23 mouse cellular contexts compared by ENCODE assay signal in the genomic region with DNA sequence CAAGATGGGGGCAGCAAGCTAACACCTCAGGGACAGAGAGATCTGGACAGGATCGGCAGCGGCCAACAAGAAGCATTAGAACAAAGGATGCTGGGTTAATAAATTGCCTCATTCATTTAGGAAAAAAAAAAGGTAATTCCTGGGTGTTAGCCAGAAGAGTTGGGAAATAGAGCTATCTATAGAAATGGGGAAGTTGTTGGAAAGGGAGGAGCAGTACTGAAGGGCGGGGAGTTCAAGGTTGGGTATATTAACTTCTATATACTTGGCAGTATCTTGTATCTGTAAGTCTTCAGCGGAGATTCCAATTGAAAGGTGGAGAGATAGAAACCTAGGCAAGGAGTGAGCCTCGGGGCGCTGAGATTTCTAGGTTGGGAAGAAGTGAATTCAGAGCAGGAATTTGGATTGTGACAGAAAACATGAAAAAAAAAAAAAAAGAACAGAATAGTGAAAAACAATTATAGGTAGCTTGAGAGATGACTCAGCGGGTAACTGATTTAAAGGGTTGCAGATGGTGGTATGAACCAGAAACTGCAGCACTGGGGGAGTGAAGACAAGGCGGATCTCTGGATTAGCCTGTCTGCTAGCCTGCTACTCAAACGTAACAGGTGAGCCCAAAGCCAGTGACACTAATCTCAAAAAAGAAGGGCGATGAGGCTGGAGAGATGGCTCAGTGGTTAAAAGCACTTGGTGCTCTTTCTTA. TPM values are rescaled to one million over a fixed set of nuclear protein-coding genes. Genes with fewer than 3 reads are reported as not detected.
DNase-seq lines count a peak whose midpoint lies in the region; ATAC-seq and TF ChIP-seq lines count a peak whose summit lies in the region.
"Had no signal": no experiment of that assay in that cellular context is flagged by ENCODE, and none has a peak within 500 bp of the region (broad histone marks: within the 10 kb centered on the region; RNA-seq: fewer than 3 reads in every experiment).

No protein-coding gene starts in this region.

- TF ChIP-seq CTCF in bone marrow, adult 2 months (IDR thresholded peaks at IDR 0.05; ENCODE audit: control insufficient read depth, insufficient read depth, low read length) = no peak

- no peak for DNase-seq in frontal cortex, postnatal 25 days (ENCODE audit: low spot score in 2 of 2)
- peak; percentile 52 for DNase-seq in 3T3-L1 (ENCODE audit: low read depth, low spot score)
- DNase-seq in kidney, adult 9 months = no peak
- DNase-seq in frontal cortex, postnatal 36 days (ENCODE audit: low spot score in 2 of 2) = no peak
- DNase-seq: adrenal gland, adult 8-10 months; cerebellum, adult 11 months; cerebellum, postnatal 10 days; gastrocnemius, postnatal 14 days; heart, adult 2 months; kidney, adult 2 months; kidney, postnatal 14 days; layer of hippocampus, postnatal 36 days; right cerebral cortex, postnatal 14 days had no signal

- H3K4me3 ChIP-seq in bone marrow, adult 2 months (replicated peaks; ENCODE audit: control insufficient read depth, low read depth, low read length) = no peak overlapping the region
- H3K4me3 ChIP-seq: heart, adult 2 months; heart, embryonic 15.5 days; hindbrain, embryonic 10.5 days; layer of hippocampus, adult 2 months; liver, embryonic 15.5 days; midbrain, embryonic 13.5 days; neural tube, embryonic 15.5 days had no signal

- H3K4me1 ChIP-seq in bone marrow, adult 2 months (ENCODE audit: control insufficient read depth, insufficient read depth, low read length) = no peaks in the 10 kb centered on the region; the same call in 1 of the 2 replicates
- H3K4me1 ChIP-seq: heart, embryonic 15.5 days; hindbrain, embryonic 10.5 days; midbrain, embryonic 13.5 days; neural tube, embryonic 15.5 days had no signal

- WGBS in bone marrow, adult 2 months = 37% methylated on average over 10 of the region's 10 CpGs

- ATAC-seq in frontal cortex, adult (ENCODE audit: low TSS enrichment) = 0 out of 2 replicates have a peak, but pooled peaks have one; percentile 44
- peak; percentile 87 for ATAC-seq in megakaryocyte progenitor cell, adult 5-6 weeks (replicated peaks; ENCODE audit: poor library complexity)
- no peak for ATAC-seq in erythroblast, adult 5-6 weeks (replicated peaks; ENCODE audit: low FRiP score, poor library complexity, severe bottlenecking)
- ATAC-seq: midbrain, embryonic 13.5 days had no signal

- H3K27ac ChIP-seq in bone marrow, adult 2 months (ENCODE audit: control insufficient read depth, insufficient read depth, low read depth, low read length, poor library complexity) = peak overlapping the region; percentile 19; the same call in 1 of the 2 replicates
- H3K27ac ChIP-seq: heart, adult 2 months; heart, embryonic 15.5 days; hindbrain, embryonic 10.5 days; layer of hippocampus, adult 2 months; liver, embryonic 15.5 days; midbrain, embryonic 13.5 days; neural tube, embryonic 15.5 days had no signal

- no peak for TF ChIP-seq POLR2A in bone marrow, adult 2 months (IDR thresholded peaks at IDR 0.05; ENCODE audit: borderline replicate concordance, control insufficient read depth, low read depth, low read length)

RNA-seq across cellular contexts. Expression of a gene that starts 14.2 kb away (rescaled TPM):
- polyA plus RNA-seq in bone marrow, adult 2 months (2011; ENCODE audit: insufficient read depth, insufficient read length, low replicate concordance, missing spikeins) = 15.9 and 24.6 TPM in 2 replicates
- 73.1 and 73.3 TPM in 2 replicates for total RNA-seq in megakaryocyte progenitor cell, adult 5-6 weeks (2015)
- 49.4 and 50.4 TPM in 2 replicates for total RNA-seq in megakaryocyte progenitor cell, adult 5-6 weeks (2017)
- 6.5 and 11.3 TPM in 2 replicates for total RNA-seq in erythroblast, adult 5-6 weeks (2015; ENCODE audit: low replicate concordance)
- 5.6 and 9.5 TPM in 2 replicates for total RNA-seq in erythroblast, adult 5-6 weeks (2017; ENCODE audit: low replicate concordance)

RNA-seq across cellular contexts. Expression of a gene that starts 37.1 kb away (rescaled TPM):
- 2.2 and 4.7 TPM in 2 replicates for polyA plus RNA-seq in bone marrow, adult 2 months (2011; ENCODE audit: insufficient read depth, insufficient read length, low replicate concordance, missing spikeins)
- total RNA-seq in megakaryocyte progenitor cell, adult 5-6 weeks (2015) = 12.8 and 15.5 TPM in 2 replicates
- total RNA-seq in megakaryocyte progenitor cell, adult 5-6 weeks (2017) = 10.4 and 14.0 TPM in 2 replicates
- total RNA-seq in erythroblast, adult 5-6 weeks (2015; ENCODE audit: low replicate concordance) = 3.3 and 4.4 TPM in 2 replicates
- 3.9 and 4.2 TPM in 2 replicates for total RNA-seq in erythroblast, adult 5-6 weeks (2017; ENCODE audit: low replicate concordance)

Comparison
In these comparisons a context has a peak if more than half of its experiments do, and no peak if none do; other contexts are left out.
1. RNA of a gene that starts 14.2 kb away (total RNA-seq): 49.4 to 73.3 TPM in megakaryocyte progenitor cell, adult 5-6 weeks; 5.6 to 11.3 TPM in erythroblast, adult 5-6 weeks; every median in the first group is over 4 times any median in the second.